Mouse (Mus musculus) heart, adult 2 months (tissue): Measurements from ENCODE around the gene Dnase1l1. TPM values are rescaled to one million over a fixed set of nuclear protein-coding genes. Genes with fewer than 3 reads are reported as not detected.

Experiments
- DNase-seq, 2 experiments: peaks; one replicate each; pipeline ENCODE4 v3.0.0; 2021
- H3K27ac ChIP-seq: fragments of 200-600 bp; 2 replicates; pipeline ENCODE4 v1.8.1; 2022
- H3K27me3 ChIP-seq: fragments of 200-500 bp; 2 replicates; pipeline ENCODE4 v1.6.1; 2012; ENCODE audit warnings: mild to moderate bottlenecking, low read length, inconsistent platforms, mixed read lengths; ENCODE audit not compliant: control insufficient read depth, insufficient read depth
- H3K36me3 ChIP-seq: fragments of 200-500 bp; 2 replicates; pipeline ENCODE4 v1.6.1; 2012; ENCODE audit warnings: low read length, inconsistent platforms; ENCODE audit not compliant: control insufficient read depth, insufficient read depth
- H3K4me1 ChIP-seq: fragments of 200-500 bp; 2 replicates; pipeline ENCODE4 v1.6.1; 2011; ENCODE audit warnings: low read length; ENCODE audit not compliant: control insufficient read depth, insufficient read depth
- H3K4me3 ChIP-seq: fragments of 200-600 bp; 2 replicates; pipeline ENCODE4 v1.8.1; 2022
- H3K79me2 ChIP-seq: fragments of 200-500 bp; replicated peaks from 2 replicates; pipeline ENCODE4 v1.6.1; 2012; ENCODE audit warnings: mild to moderate bottlenecking, inconsistent platforms, low read length, moderate library complexity, mixed read lengths; ENCODE audit not compliant: control insufficient read depth, insufficient read depth
- H3K9ac ChIP-seq: fragments of 200-500 bp; 2 replicates; pipeline ENCODE4 v1.6.1; 2012; ENCODE audit warnings: low read depth, mild to moderate bottlenecking, control low read depth, inconsistent platforms, low read length, mixed read lengths
- CTCF ChIP-seq: fragments of 200-600 bp; IDR thresholded peaks from 2 replicates; pipeline ENCODE4 v1.8.1; 2022; ENCODE audit warnings: antibody characterized with exemption, mild to moderate bottlenecking, moderate library complexity
- EP300 ChIP-seq: fragments of 200-500 bp; IDR thresholded peaks from 2 replicates; pipeline ENCODE4 v1.6.1; 2011; ENCODE audit warnings: low read depth, low read length, control low read depth; ENCODE audit not compliant: insufficient read depth
- POLR2A ChIP-seq: fragments of 200-500 bp; IDR thresholded peaks from 2 replicates; pipeline ENCODE4 v1.6.1; 2011; ENCODE audit warnings: mild to moderate bottlenecking, low read depth, low read length, control low read depth; ENCODE audit not compliant: insufficient read depth
- WGBS: fragments of 180-500 bp; shearing (Covaris S2); methylation state at CpG from one replicate; pipeline ENCODE4 v1.1.7; 2018; 5-methylcytosine and 5-hydroxymethylcytosine counted together
- intact Hi-C: fragments of 180-260 bp; cut with DNase I; formaldehyde crosslinking; loops from one replicate; pipeline ENCODE4 v1.15.1; 2025
- polyA plus RNA-seq: library from polyadenylated mRNA; depleted of rRNA; stranded (reverse); fragments of >200 nt; gene quantifications from 2 replicates; pipeline ENCODE4 v1.2.3, GENCODE M21; 2012
- total RNA-seq, 2 experiments: library from RNA; stranded (reverse); gene quantifications; 2 replicates each; pipeline ENCODE4 v1.2.3; 2021

Gene Dnase1l1
- total and polyA plus RNA-seq, 3 experiments: 15.4 to 21.2 (median 19.7) TPM

DNA sequence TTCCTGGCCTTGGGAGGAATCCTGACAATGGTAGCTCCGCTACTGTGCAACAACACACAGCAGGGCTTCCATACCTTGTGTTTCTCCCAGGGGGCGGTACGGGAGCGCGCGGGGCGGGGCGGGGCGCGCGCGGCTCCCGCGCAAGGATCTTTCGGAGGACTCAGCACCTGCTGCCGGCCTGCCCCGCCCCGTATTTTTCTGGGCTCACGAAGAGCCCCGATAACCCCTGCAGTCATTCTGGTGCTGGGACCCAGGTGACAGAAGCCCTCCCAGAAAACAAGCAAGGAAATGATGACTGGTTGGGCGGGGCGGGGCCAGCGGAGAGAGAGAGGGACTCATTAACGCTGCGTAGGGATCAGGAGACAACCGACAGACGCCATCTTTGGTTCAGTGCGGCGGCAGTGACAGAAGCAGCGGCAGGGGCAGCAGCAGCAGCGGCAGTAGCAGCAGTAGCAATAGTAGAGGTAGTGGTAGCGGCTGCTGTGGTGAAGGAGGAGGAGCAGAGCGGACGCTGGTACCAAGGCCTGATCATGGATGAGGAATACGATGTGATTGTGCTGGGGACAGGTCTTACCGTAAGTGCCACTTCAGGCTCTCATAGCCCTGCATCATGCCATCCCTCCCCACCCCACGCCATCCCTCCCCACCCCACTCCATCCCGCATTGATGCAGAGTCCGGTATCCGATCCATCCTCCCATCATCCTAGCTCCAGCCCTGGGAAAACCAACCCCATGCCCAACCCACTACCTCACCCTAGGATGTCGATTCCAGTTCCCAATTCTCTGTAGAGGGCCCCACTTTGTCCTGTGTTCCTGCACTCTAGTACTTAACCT, 22.9 kb upstream of the Dnase1l1 start, which contains the start of gene Gdi1:
Gene Gdi1 (plus strand): TSS at position 132 of the 834 bp plus-strand sequence.
- no peaks in the 10 kb centered on the region for H3K27me3 ChIP-seq
- 17% methylated on average over 41 of the region's 41 CpGs for WGBS
- intact Hi-C loops: loop anchor here (10.0 kb wide), 1 partner anchor 730 kb away; no protein-coding TSS in a partner anchor
- H3K79me2 ChIP-seq: peaks cover 7% of the 10 kb centered on the region
- peak; percentile 59 for TF ChIP-seq CTCF
- 0 out of 2 replicates have a peak, but pooled peaks have one; percentile 21 for TF ChIP-seq EP300
- peak; percentile 93 for TF ChIP-seq POLR2A
- H3K4me3 ChIP-seq: peak within 1 kb of the TSS; percentile 73
- peaks cover 8% of the 10 kb centered on the region for H3K36me3 ChIP-seq
- peak; percentile 81 to 83 for DNase-seq
- no peaks in the 10 kb centered on the region; the same call in none of the 2 replicates for H3K4me1 ChIP-seq
- peak within 1 kb of the TSS; percentile 95 for H3K27ac ChIP-seq
- peak within 1 kb of the TSS; percentile 98 for H3K9ac ChIP-seq

DNA sequence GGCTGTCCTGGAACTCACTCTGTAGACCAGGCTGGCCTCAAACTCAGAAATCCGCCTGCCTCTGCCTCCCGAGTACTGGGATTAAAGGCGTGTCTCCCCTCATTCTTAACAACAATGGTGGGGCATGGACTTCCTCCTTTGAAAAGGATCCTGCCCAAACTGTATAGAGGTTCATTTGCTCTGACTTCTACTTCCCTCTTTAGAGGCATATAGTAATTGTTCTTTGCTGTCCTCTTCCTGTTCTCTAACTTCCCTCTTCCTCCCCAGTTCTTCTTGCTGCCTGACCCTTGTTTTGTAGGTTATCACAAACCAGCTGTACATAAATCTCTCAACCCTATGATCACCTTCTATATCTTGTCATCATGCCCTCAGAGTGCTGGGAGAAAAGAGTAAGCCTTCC, 17.6 kb upstream of the Dnase1l1 start:
- Histone ChIP-seq H3K4me3 (no peak overlapping the region), H3K27ac (no peak overlapping the region), H3K27me3 (no peaks in the 10 kb centered on the region), H3K36me3 (no peaks in the 10 kb centered on the region), H3K4me1 (no peaks in the 10 kb centered on the region; the same call in 1 of the 2 replicates), H3K79me2 (no peaks in the 10 kb centered on the region), H3K9ac (no peak overlapping the region)
- TF ChIP-seq CTCF (no peak), POLR2A (no peak), EP300 (no peak)
- WGBS: 75% methylated on average over 3 of the region's 3 CpGs
- intact Hi-C loops: loop anchor here (10.0 kb wide), 1 partner anchor 725 kb away; no protein-coding TSS in a partner anchor
- no peak for DNase-seq

DNA sequence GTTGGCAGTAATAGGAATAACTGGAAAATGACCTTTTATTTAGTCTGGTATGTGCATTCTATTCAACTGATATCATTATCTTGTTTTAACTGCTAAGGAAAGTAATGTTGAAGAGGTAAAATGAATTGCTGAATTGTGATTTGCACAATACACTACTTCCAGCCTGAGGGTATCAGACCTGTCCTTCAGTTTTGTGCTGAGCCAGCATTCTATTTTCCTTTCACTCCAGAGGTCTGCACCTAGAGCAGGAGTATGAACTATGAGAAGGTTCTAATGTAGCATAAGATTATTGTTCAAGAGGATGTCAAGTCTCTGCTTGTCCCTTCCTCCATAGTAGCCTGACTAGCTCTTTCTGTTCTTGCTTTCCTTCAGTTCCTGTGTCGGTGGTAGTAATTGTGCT, 16.2 kb upstream of the Dnase1l1 start:
- H3K36me3 ChIP-seq: no peaks in the 10 kb centered on the region
- H3K4me3 ChIP-seq: no peak overlapping the region
- no peak overlapping the region for H3K27ac ChIP-seq
- 82% methylated on average over 1 of the region's 1 CpGs for WGBS
- H3K79me2 ChIP-seq: no peaks in the 10 kb centered on the region
- no peaks in the 10 kb centered on the region; the same call in 1 of the 2 replicates for H3K4me1 ChIP-seq
- intact Hi-C loops: no loop called here
- TF ChIP-seq EP300: no peak
- no peak for TF ChIP-seq CTCF
- TF ChIP-seq POLR2A: no peak
- H3K9ac ChIP-seq: no peak overlapping the region
- no peaks in the 10 kb centered on the region for H3K27me3 ChIP-seq
- DNase-seq: no peak

DNA sequence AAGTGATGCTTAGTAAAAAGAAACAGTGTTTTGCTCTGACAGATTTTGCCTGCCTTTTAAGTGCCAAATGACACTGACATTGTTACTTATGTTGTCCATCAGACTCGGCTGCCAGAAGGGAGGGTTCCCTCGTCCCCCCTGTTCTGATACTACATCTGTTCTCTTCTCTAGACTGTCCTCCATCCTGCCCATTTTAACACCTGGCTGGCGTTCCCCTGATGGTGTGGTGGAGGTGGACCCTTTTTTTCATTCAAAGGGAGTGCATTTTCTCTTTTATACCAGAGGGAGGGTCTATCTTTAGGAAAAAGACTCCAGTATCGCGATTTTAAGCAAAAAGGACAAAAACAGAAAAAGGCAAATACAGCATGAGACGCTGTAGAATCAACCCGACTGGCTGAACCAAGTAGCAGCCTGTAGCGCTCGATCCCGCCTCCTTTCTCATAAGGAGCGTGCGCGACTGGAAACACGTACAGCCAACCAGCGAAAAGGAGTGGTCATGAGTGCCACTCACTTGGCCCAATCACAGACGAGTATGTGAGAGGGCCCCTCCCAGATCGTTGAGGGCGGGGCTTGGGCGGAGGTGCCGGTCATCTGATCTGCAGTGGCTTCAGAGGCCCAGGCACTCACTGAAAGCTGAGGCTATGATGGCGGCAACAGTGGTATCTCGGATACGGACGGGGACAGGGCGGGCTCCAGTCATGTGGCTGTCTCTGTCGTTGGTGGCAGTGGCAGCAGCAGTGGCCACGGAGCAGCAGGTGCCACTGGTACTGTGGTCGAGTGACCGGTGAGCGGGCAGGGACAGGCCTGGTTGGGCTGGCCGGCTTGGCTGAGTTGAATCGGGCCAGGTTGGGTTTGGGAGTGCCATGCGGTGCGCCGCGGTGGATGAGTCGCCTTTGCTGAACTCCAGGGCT, 14.7 kb upstream of the Dnase1l1 start, which contains the start of gene Atp6ap1:
Gene Atp6ap1 (plus strand): TSS at position 560 of the 911 bp plus-strand sequence.
- Histone ChIP-seq H3K4me3 (peak within 1 kb of the TSS; percentile 68), H3K27me3 (no peaks in the 10 kb centered on the region), H3K36me3 (no peaks in the 10 kb centered on the region), H3K9ac (peak within 1 kb of the TSS; percentile 99), H3K4me1 (no peaks in the 10 kb centered on the region; the same call in 1 of the 2 replicates), H3K79me2 (no peaks in the 10 kb centered on the region), H3K27ac (peak within 1 kb of the TSS; percentile 63)
- TF ChIP-seq EP300 (0 out of 2 replicates have a peak, but pooled peaks have one; percentile 46), POLR2A (peak; percentile 91), CTCF (no peak)
- DNase-seq: peak; percentile 95 to 96
- intact Hi-C loops: loop anchor here (2.0 kb wide), 2 partner anchors 26 to 48 kb away; partner anchors contain the start of genes Flna and Rpl10
- WGBS: 17% methylated on average over 37 of the region's 37 CpGs

DNA sequence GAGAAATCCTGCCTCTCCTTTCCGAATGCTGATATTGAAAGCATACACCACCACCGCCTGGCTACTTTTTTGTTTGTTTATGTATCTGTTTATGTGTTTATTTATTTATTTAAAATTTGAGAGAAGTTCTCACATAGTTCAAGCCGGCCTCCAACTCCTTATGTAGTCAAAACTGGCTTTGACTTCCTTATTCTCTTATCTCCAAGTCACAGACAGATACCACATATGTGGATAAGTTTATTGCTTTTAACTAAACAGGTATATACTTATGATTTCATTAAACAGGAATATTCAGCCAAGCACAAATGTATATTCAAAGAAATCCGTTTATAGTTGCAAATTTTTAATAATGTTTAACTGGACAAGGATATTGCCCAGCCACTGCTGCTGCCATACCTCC, 11.3 kb upstream of the Dnase1l1 start:
- H3K79me2 ChIP-seq: no peaks in the 10 kb centered on the region
- intact Hi-C loops: no loop called here
- H3K4me3 ChIP-seq: no peak overlapping the region
- H3K27me3 ChIP-seq: no peaks in the 10 kb centered on the region
- H3K27ac ChIP-seq: no peak overlapping the region
- no peak overlapping the region for H3K9ac ChIP-seq
- TF ChIP-seq EP300 (no peak), POLR2A (no peak), CTCF (no peak)
- WGBS: 67% methylated on average over 4 of the region's 4 CpGs
- H3K36me3 ChIP-seq: no peaks in the 10 kb centered on the region
- H3K4me1 ChIP-seq: no peaks in the 10 kb centered on the region; the same call in 1 of the 2 replicates
- no peak for DNase-seq
